Mouse (Mus musculus): ENCODE measurements around the gene Rnf13.

GRCm38 (mm10) chr3:57732206-57732915 lies 3.5 kb upstream of the Rnf13 start:
- no peak for TF ChIP-seq CTCF (IDR thresholded peaks at IDR 0.05; ENCODE audit: low read depth, low read length)
- TF ChIP-seq POLR2A (IDR thresholded peaks at IDR 0.05; ENCODE audit: insufficient read depth, low read length): no peak
- no peak for TF ChIP-seq EP300 (IDR thresholded peaks at IDR 0.05; ENCODE audit: insufficient read depth, low read depth, low read length)

All from ES-Bruce4 (cell line).